Mouse (Mus musculus) neural tube, embryonic 12.5 days (tissue): ENCODE results near the gene Epm2aip1. TPM values are rescaled to one million over a fixed set of nuclear protein-coding genes. Genes with fewer than 3 reads are reported as not detected.

Experiments
- ATAC-seq: fragments of 200-750 bp; cut with Nextera tagmentation; 2 replicates; pipeline ENCODE4 v1.8.0; 2017; ENCODE audit warnings: low read depth, mild to moderate bottlenecking, moderate TSS enrichment, moderate library complexity; ENCODE audit not compliant: low FRiP score
- H3K27ac ChIP-seq: fragments of 300-500 bp; sonication (generic); 2 replicates; pipeline ENCODE4 v1.5.1; 2016
- H3K27me3 ChIP-seq: fragments of 300-500 bp; sonication (generic); replicated peaks from 2 replicates; pipeline ENCODE4 v1.6.1; 2016; ENCODE audit warnings: mild to moderate bottlenecking
- H3K36me3 ChIP-seq: fragments of 300-500 bp; sonication (generic); 2 replicates; pipeline ENCODE4 v1.6.1; 2016; ENCODE audit warnings: mild to moderate bottlenecking
- H3K4me1 ChIP-seq: fragments of 300-500 bp; sonication (generic); 2 replicates; pipeline ENCODE4 v1.6.1; 2016
- H3K4me2 ChIP-seq: fragments of 300-500 bp; sonication (generic); replicated peaks from 2 replicates; pipeline ENCODE4 v1.6.1; 2016; ENCODE audit warnings: mild to moderate bottlenecking
- H3K4me3 ChIP-seq: fragments of 300-500 bp; sonication (generic); 2 replicates; pipeline ENCODE4 v1.5.1; 2016
- H3K9ac ChIP-seq: fragments of 300-500 bp; sonication (generic); 2 replicates; pipeline ENCODE4 v1.6.1; 2016; ENCODE audit warnings: mild to moderate bottlenecking
- H3K9me3 ChIP-seq: fragments of 300-500 bp; sonication (generic); 2 replicates; pipeline ENCODE4 v1.6.1; 2016; ENCODE audit warnings: mild to moderate bottlenecking
- whole genome bisulfite sequencing: fragments of 180-500 bp; shearing (Covaris S2); methylation state at CpG from one replicate; pipeline ENCODE4 v1.1.7; 2016; 5-methylcytosine and 5-hydroxymethylcytosine counted together
- polyA plus RNA-seq: library from polyadenylated mRNA; unstranded; fragments of >200 nt; fragmentation: Nextera tagmentation; extraction: Ambion mirVana; gene quantifications from 2 replicates; pipeline ENCODE4 v1.2.1, GENCODE M21; 2016

Gene Epm2aip1
- 38.1 and 42.7 TPM in 2 replicates for polyA plus RNA-seq

DNA sequence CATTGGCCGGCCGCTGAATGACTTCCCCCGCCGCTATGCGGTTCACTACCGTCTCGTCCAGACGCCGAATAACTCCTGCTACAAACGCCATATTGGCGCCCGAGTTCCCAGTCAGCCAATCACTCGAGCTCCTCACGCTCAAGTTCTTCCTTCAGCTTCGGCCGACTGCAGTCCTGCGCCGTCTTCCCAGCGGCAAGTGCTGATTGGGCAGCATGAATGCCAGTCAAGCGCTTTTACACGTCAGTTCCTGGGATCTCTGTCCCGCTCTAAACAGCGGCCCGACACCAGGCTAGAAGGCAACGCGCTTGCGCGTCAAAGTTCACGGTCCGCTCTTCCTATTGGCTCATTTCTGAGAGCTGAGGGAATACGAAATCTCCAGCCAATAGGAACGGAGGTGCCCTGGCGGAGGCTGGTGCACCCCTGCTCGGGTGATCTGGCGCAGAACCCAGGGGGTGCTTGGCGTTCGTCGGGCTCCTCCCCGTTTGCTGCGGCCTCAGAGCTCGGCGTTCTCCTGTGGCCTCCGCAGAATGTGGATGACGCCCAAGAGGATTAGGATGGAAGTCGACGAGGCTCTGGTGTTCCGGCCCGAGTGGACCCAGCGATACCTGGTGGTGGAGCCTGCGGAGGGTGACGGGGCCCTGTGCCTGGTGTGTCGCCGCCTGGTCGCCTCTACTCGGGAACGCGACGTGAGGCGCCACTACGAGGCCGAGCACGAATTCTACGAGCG is at the start of gene Epm2aip1, which contains the start of gene Mlh1:
Gene Epm2aip1 (plus strand): TSS at position 496 of the 727 bp plus-strand sequence.
Gene Mlh1 (minus strand): TSS at position 358 of the 727 bp plus-strand sequence.
- Histone ChIP-seq H3K9me3 (no peaks in the 10 kb centered on the region), H3K36me3 (peaks cover 12% of the 10 kb centered on the region; the same call in 1 of the 2 replicates), H3K27me3 (no peaks in the 10 kb centered on the region), H3K4me2 (peak within 1 kb of the TSS; percentile 90), H3K27ac (peak within 1 kb of the TSS; percentile 83), H3K4me3 (peak within 1 kb of the TSS; percentile 86), H3K9ac (peak within 1 kb of the TSS; percentile 91), H3K4me1 (peaks cover 43% of the 10 kb centered on the region)
- WGBS = under 1% methylated on average over 64 of the region's 64 CpGs
- ATAC-seq = peak; percentile 100

DNA sequence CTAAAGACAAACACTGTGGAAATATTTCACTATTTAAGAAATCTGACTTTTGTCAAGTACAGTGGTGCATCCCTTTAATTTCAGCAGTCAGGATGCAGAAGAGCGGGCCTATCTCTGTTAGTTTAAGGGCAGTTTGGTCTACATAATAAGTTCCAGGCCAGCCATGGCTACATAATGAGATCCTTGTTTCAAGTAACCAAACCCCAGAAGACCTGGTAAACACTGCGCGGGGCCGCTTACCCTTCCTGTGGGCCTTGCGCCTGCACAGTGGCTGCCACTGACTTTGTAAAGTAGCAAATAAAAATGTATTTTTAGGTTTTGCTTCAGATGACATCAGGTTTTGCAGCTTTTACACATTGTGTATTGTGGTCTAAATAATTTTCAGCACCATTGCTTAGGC is 48.3 kb upstream of the Epm2aip1 start:
- no peak for ATAC-seq
- Histone ChIP-seq H3K4me2 (no peak overlapping the region), H3K27ac (no peak overlapping the region), H3K27me3 (no peaks in the 10 kb centered on the region), H3K9me3 (no peaks in the 10 kb centered on the region), H3K4me1 (no peaks in the 10 kb centered on the region), H3K36me3 (peaks cover 54% of the 10 kb centered on the region), H3K4me3 (no peak overlapping the region), H3K9ac (no peak overlapping the region)
- WGBS = 94% methylated on average over 5 of the region's 5 CpGs

DNA sequence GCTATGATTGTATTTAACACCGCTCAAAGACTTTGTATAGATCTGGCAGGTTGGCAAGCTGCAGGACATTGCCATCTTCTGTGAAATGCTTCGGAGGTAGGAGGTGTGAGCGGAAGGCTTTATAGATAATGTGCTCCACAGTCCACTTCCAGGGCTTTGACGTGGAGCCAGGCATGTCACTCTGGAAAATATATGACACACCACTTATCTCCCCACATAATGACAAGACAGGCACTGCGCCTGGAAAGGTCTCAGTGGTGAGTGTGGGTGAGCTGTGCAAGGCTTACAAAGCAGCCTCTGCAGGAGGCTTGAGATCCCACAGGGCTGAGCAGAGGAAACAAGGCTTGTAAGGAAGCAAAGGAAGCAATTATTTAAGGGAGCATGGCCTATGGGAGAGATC is 43.3 kb upstream of the Epm2aip1 start:
- no peak overlapping the region for H3K27ac ChIP-seq
- peaks cover 72% of the 10 kb centered on the region for H3K36me3 ChIP-seq
- no peak overlapping the region for H3K4me2 ChIP-seq
- no peaks in the 10 kb centered on the region for H3K9me3 ChIP-seq
- no peaks in the 10 kb centered on the region for H3K27me3 ChIP-seq
- H3K4me3 ChIP-seq = no peak overlapping the region
- 86% methylated on average over 5 of the region's 5 CpGs for WGBS
- no peak overlapping the region for H3K9ac ChIP-seq
- H3K4me1 ChIP-seq = no peaks in the 10 kb centered on the region
- no peak for ATAC-seq

DNA sequence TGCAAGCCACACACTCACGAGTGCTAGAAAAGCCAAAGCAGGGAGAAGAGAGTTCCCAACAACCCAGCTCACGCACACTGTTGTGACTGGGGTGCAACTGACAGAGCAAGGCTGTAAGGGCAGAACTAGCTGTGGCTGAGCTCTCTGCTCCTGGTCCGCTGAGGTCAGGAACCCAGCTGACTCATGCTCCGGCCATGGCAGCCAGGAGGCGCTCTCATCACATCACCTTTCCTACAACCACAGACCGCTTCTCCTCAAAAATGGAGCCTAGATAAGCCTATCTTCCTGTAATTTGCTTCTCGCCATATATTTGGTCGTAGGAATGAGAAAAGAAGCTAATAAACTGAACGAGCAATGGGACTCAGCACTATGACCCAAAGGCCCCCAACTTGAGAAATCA is 37.0 kb upstream of the Epm2aip1 start:
- H3K27ac ChIP-seq = no peak overlapping the region
- no peak overlapping the region for H3K4me3 ChIP-seq
- peaks cover 77% of the 10 kb centered on the region for H3K36me3 ChIP-seq
- H3K4me2 ChIP-seq = no peak overlapping the region
- H3K27me3 ChIP-seq = no peaks in the 10 kb centered on the region
- ATAC-seq = no peak
- WGBS = 94% methylated on average over 9 of the region's 9 CpGs
- no peak overlapping the region for H3K9ac ChIP-seq
- H3K4me1 ChIP-seq = no peaks in the 10 kb centered on the region
- no peaks in the 10 kb centered on the region for H3K9me3 ChIP-seq

DNA sequence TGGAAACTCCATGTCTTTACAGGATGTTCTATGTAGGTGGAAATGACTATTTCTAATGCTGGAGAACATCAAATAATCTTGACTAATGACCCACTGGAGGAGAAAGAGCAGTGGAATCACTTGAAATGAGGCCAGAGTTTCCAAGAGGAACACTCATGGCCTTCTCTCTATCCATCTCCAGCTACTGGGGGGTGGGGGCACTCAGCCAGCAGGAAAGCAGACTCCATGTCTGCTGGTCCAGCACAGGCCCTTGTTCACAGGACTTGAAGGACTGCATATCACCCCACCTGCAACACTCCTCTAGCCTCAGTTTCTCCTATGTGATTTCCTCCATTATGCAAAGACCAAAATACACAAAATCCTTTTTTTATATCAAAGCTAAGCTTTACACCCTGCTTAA is 34.0 kb upstream of the Epm2aip1 start:
- H3K27me3 ChIP-seq = no peaks in the 10 kb centered on the region
- H3K36me3 ChIP-seq = peaks cover 75% of the 10 kb centered on the region
- H3K4me3 ChIP-seq = no peak overlapping the region
- no peaks in the 10 kb centered on the region for H3K4me1 ChIP-seq
- H3K9me3 ChIP-seq = no peaks in the 10 kb centered on the region
- ATAC-seq = no peak
- H3K9ac ChIP-seq = no peak overlapping the region
- H3K27ac ChIP-seq = no peak overlapping the region
- no peak overlapping the region for H3K4me2 ChIP-seq

DNA sequence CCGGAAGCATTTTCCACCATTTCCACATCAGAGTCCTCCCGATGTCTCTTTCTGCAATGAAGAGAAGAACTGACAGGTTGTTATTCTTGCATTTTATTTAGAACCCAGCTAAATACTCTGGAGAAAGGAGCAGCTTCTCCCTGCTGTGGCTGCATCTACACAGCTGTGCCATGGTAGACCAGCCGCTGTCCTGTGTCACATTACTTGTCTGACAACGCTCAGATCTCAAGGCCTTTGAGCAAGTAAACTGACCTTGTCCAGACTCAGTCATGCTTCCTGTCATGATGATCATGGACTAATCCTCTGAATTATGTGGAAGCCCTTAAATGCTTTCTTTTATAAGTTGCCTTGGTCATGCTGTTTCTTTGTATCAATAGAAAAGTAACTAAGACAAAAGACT is 31.9 kb upstream of the Epm2aip1 start:
- ATAC-seq = no peak
- Histone ChIP-seq H3K9ac (no peak overlapping the region), H3K27ac (no peak overlapping the region), H3K4me2 (no peak overlapping the region), H3K4me3 (no peak overlapping the region), H3K9me3 (no peaks in the 10 kb centered on the region), H3K4me1 (no peaks in the 10 kb centered on the region), H3K27me3 (no peaks in the 10 kb centered on the region), H3K36me3 (peaks cover 69% of the 10 kb centered on the region)
- 91% methylated on average over 4 of the region's 4 CpGs for WGBS

DNA sequence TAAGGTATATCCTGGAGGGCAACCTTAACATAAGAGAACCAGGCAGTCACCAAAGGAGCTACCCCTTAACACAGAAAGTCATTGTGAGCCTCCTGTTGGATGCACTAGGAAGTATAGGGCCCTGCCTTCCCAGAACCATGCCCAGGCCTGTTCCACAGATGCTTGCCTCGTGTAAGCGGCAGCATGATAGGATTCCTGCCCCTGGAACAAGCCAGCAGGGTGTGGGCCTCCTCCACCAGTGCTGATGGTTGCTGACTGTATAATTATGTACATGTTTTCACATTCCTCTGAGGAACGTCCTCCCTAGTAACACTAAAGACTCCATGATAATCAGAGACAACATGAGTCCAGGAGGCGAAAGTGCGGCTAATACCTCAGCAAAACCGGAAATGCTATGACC is 28.3 kb upstream of the Epm2aip1 start:
- WGBS = 86% methylated on average over 6 of the region's 6 CpGs

DNA sequence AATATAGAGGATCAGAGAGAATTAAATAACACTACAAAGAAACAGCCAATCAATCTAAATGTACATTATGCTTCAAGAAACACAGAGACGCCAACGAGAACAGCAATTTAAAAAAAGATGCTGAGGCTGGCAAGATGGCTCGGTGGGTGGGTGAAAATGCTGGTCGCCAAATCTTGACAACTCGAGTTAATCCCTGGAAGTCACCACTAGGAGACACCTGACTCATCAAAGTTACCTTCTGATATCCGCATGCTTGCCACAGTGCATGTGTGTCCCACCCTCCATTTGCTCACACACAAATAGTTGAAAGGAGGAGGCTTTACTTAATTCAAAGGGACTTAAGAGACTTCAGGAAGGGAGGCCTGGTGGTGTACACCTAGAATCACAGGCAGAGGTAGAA is 26.2 kb upstream of the Epm2aip1 start:
- Histone ChIP-seq H3K9ac (no peak overlapping the region), H3K36me3 (peaks cover 50% of the 10 kb centered on the region), H3K9me3 (no peaks in the 10 kb centered on the region), H3K4me2 (no peak overlapping the region), H3K27ac (no peak overlapping the region), H3K4me3 (no peak overlapping the region), H3K4me1 (no peaks in the 10 kb centered on the region), H3K27me3 (no peaks in the 10 kb centered on the region)
- ATAC-seq = no peak
- 87% methylated on average over 6 of the region's 6 CpGs for WGBS

More for the DNA sequence above, 28.3 kb upstream of the Epm2aip1 start:
- Histone ChIP-seq H3K9ac (no peak overlapping the region), H3K9me3 (no peaks in the 10 kb centered on the region), H3K36me3 (peaks cover 57% of the 10 kb centered on the region), H3K27ac (no peak overlapping the region), H3K27me3 (no peaks in the 10 kb centered on the region), H3K4me1 (no peaks in the 10 kb centered on the region), H3K4me2 (no peak overlapping the region), H3K4me3 (no peak overlapping the region)
- ATAC-seq = no peak

DNA sequence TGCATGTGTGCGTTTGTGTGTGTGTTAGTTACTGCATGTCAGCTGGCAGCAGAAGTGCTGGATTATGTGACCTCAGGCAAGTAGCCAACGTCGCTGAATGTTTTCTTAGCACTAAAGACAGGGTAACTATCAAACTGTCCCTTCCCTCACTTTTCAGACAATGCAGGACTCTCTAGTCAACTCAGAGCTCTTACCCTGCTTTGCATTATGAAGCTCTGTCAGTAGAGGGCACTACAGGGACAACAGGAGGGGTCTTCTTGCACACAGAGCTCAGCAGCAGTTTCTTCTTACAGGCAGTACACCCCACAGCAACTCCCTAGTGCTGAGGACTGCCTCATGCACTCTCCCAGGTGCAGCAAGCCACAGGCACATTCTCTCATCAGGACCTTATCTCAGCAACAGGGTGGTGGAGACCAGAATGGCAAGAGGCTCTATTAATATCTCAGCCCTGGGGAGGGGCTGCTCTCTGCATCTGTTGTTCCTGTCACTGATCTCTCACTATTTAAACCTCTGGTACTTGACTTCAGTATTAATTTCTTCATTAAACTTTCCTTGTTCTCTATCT is 24.0 kb upstream of the Epm2aip1 start:
- WGBS = 90% methylated on average over 3 of the region's 3 CpGs
- Histone ChIP-seq H3K4me2 (no peak overlapping the region), H3K27ac (no peak overlapping the region), H3K36me3 (peaks cover 51% of the 10 kb centered on the region), H3K4me1 (no peaks in the 10 kb centered on the region), H3K27me3 (no peaks in the 10 kb centered on the region), H3K9me3 (no peaks in the 10 kb centered on the region), H3K9ac (no peak overlapping the region), H3K4me3 (no peak overlapping the region)
- no peak for ATAC-seq

DNA sequence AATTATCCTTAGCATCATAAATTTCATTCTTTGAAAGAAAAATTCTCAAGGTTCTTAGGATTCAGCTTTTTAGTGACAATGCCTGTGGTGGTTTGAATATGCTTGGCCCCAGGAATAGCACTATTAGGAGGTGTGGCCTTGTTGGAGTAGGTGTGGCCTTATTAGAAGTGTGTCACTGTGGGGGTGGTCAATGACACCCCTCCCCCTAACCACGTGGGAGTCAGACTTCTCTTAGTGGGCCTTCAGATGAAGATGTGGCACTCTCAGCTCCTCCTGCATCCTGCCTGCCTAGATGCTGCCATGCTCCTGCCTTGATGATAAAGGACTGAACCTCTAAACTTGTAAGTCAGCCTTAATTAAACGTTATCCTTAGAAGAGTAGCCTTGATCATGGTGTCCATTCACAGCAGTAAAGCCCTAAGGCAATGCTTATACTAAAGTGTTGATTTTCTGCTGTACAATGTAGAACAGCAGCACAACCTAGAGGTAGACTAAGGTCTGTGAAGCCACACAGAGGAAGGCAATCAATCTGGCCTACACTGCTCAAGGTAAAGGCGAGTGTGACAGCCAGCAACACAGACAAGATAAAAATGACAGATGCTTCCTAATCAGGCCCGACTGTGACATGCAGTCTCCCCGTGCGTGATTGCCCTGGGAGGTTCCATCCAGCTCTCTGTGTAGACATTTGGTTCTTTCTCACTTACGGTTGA is 19.4 kb upstream of the Epm2aip1 start:
- Histone ChIP-seq H3K36me3 (peaks cover 60% of the 10 kb centered on the region), H3K27me3 (no peaks in the 10 kb centered on the region), H3K27ac (no peak overlapping the region), H3K4me3 (no peak overlapping the region), H3K9me3 (no peaks in the 10 kb centered on the region), H3K9ac (no peak overlapping the region), H3K4me2 (no peak overlapping the region), H3K4me1 (no peaks in the 10 kb centered on the region)
- ATAC-seq = no peak
- WGBS = 81% methylated on average over 7 of the region's 7 CpGs

DNA sequence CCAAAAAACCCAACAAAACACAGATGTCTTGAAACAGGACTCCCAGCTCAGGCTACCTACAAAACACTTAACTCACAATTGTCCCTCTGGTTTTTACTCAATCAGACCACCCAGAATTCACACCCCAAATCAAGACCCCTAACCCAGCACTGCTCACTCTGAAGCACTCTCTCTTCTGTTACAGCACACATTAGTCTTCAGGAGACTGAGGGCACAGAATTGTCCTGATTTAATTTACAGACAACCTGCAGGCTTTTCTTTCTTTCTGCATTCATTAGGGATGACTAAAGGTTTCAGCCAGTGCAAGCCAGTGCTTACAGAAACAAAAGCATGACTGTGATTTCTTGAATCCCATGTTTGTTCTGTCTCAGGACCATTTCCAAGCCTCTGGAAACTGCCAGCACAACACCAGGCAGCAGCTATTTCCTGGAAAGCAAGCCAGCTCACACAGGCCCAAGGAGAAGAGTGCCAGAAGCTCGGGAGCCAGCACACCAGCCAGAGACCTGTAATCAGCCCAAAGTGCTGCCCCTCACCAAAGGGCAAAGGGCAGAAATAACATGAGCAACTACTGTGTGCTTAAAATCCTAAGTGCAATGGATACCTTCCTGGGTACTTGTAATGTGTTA is 11.3 kb upstream of the Epm2aip1 start:
- 33% methylated on average over 1 of the region's 1 CpGs for WGBS
- H3K36me3 ChIP-seq = peaks cover 58% of the 10 kb centered on the region

DNA sequence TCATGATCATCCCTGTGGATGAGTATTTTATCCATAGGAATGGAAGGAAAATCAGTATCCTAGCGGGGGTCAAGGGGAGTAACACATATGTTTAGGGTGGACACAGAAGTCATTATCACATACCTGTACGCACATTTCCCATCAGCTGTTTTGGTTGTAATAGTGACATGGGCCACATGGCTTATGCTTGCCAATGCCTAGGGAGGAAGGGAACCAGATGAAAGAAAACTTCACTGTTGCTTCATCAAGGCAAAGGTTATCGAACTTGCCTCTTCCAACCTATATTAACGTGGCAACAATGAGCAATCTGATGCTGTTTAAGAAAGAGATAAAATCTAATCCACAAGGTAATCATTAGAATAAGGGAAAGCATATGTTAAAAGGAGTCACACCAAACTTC is 10.4 kb upstream of the Epm2aip1 start:
- H3K4me2 ChIP-seq = no peak overlapping the region
- H3K4me1 ChIP-seq = peaks cover 3% of the 10 kb centered on the region; the same call in 1 of the 2 replicates
- H3K9me3 ChIP-seq = no peaks in the 10 kb centered on the region
- ATAC-seq = no peak
- H3K27me3 ChIP-seq = no peaks in the 10 kb centered on the region
- WGBS = 93% methylated on average over 4 of the region's 4 CpGs
- no peak overlapping the region for H3K9ac ChIP-seq
- peaks cover 51% of the 10 kb centered on the region for H3K36me3 ChIP-seq
- H3K27ac ChIP-seq = no peak overlapping the region
- H3K4me3 ChIP-seq = no peak overlapping the region

More for the DNA sequence above, 11.3 kb upstream of the Epm2aip1 start:
- H3K27ac ChIP-seq = no peak overlapping the region
- H3K4me2 ChIP-seq = no peak overlapping the region
- peaks cover 3% of the 10 kb centered on the region; the same call in 1 of the 2 replicates for H3K4me1 ChIP-seq
- no peaks in the 10 kb centered on the region for H3K27me3 ChIP-seq
- no peak overlapping the region for H3K4me3 ChIP-seq
- H3K9ac ChIP-seq = no peak overlapping the region
- H3K9me3 ChIP-seq = no peaks in the 10 kb centered on the region
- peak; percentile 37; the same call in 1 of the 2 replicates for ATAC-seq
